8 mouse cellular contexts compared by ENCODE assay signal in genomic region chr8:84687003-84687704, GRCm38 (mm10). TPM values are rescaled to one million over a fixed set of nuclear protein-coding genes. Genes with fewer than 3 reads are reported as not detected.
DNase-seq lines count a peak whose midpoint lies in the region; ATAC-seq and TF ChIP-seq lines count a peak whose summit lies in the region.

No protein-coding gene starts in this region.

- WGBS in cerebellum, adult 2 months, result 2% methylated on average over 56 of the region's 62 CpGs
- WGBS in embryonic facial prominence, embryonic 10.5 days, result under 1% methylated on average over 59 of the region's 62 CpGs
- under 1% methylated on average over 45 of the region's 62 CpGs for WGBS in intestine, embryonic 14.5 days

- no peak for TF ChIP-seq CTCF in cerebellum, adult 2 months (IDR thresholded peaks at IDR 0.05; ENCODE audit: borderline replicate concordance, insufficient read depth, low read depth, low read length)
- TF ChIP-seq CTCF in C2C12 (IDR thresholded peaks at IDR 0.05; ENCODE audit: control insufficient read depth, insufficient read depth, insufficient read length), result no peak
- no peak for TF ChIP-seq CTCF in testis, adult 2 months (IDR thresholded peaks at IDR 0.05; ENCODE audit: control insufficient read depth, insufficient read depth, insufficient replicate concordance, low read depth, low read length)

- peaks cover 67% of the 10 kb centered on the region for H3K79me3 ChIP-seq in C2C12 (ENCODE audit: low read depth)

- TF ChIP-seq POLR2A in cerebellum, adult 2 months (IDR thresholded peaks at IDR 0.05; ENCODE audit: borderline replicate concordance, insufficient read depth, low read length), result no peak
- TF ChIP-seq POLR2A in testis, adult 2 months (IDR thresholded peaks at IDR 0.05; ENCODE audit: control insufficient read depth, low read depth, low read length), result no peak

- H3K27me3 ChIP-seq in cerebellum, adult 2 months (ENCODE audit: control insufficient read depth, insufficient read depth, low read length), result no peaks in the 10 kb centered on the region
- no peaks in the 10 kb centered on the region for H3K27me3 ChIP-seq in C2C12 (ENCODE audit: control insufficient read depth, insufficient read depth, insufficient read length)
- no peaks in the 10 kb centered on the region for H3K27me3 ChIP-seq in embryonic facial prominence, embryonic 10.5 days (replicated peaks; ENCODE audit: low read depth, poor library complexity, severe bottlenecking)
- H3K27me3 ChIP-seq in intestine, embryonic 14.5 days (replicated peaks; ENCODE audit: control insufficient read depth, insufficient read depth, low read length), result no peaks in the 10 kb centered on the region
- no peaks in the 10 kb centered on the region for H3K27me3 ChIP-seq in testis, adult 2 months (ENCODE audit: control insufficient read depth, insufficient read depth, low read length)

- no peaks in the 10 kb centered on the region for H3K9me3 ChIP-seq in embryonic facial prominence, embryonic 10.5 days
- no peaks in the 10 kb centered on the region for H3K9me3 ChIP-seq in intestine, embryonic 14.5 days (ENCODE audit: control insufficient read depth, low read length)

- peaks cover 43% of the 10 kb centered on the region for H3K36me3 ChIP-seq in C2C12 (ENCODE audit: control insufficient read depth, insufficient read depth)
- peaks cover 47% of the 10 kb centered on the region for H3K36me3 ChIP-seq in embryonic facial prominence, embryonic 10.5 days (replicated peaks)
- H3K36me3 ChIP-seq in intestine, embryonic 14.5 days (ENCODE audit: control insufficient read depth, insufficient read depth, low read length), result peaks cover 31% of the 10 kb centered on the region
- H3K36me3 ChIP-seq in testis, adult 2 months (ENCODE audit: control insufficient read depth, insufficient read depth, low read length), result no peaks in the 10 kb centered on the region

- H3K4me2 ChIP-seq in intestine, embryonic 14.5 days (ENCODE audit: low read length), result peak overlapping the region; percentile 88

- peaks cover 94% of the 10 kb centered on the region for H3K79me2 ChIP-seq in C2C12 (ENCODE audit: control insufficient read depth, insufficient read depth)

- DNase-seq in cerebellum, adult 2 months, result peak in 1 of 2 experiments; percentile 29
- no peak for DNase-seq in cerebellum, postnatal 4 days (ENCODE audit: low spot score in 2 of 2)
- DNase-seq in embryonic facial prominence, embryonic 10.5 days (ENCODE audit: low spot score), result peak; percentile 89
- DNase-seq in intestine, embryonic 14.5 days (ENCODE audit: low spot score), result peak; percentile 75
- DNase-seq in lung, postnatal 10 days, result peak; percentile 38
- DNase-seq in layer of hippocampus, adult 18-20 months (ENCODE audit: low spot score in 2 of 2), result no peak

- peak; percentile 53 for ATAC-seq in intestine, embryonic 14.5 days (replicated peaks; ENCODE audit: low FRiP score, low TSS enrichment, low read depth)

- peak overlapping the region; percentile 97 for H3K9ac ChIP-seq in intestine, embryonic 14.5 days (ENCODE audit: low read length)

- H3K4me1 ChIP-seq in cerebellum, adult 2 months (ENCODE audit: control insufficient read depth, insufficient read depth, low read length), result peaks cover 18% of the 10 kb centered on the region
- H3K4me1 ChIP-seq in embryonic facial prominence, embryonic 10.5 days, result peaks cover 51% of the 10 kb centered on the region
- peaks cover 30% of the 10 kb centered on the region for H3K4me1 ChIP-seq in intestine, embryonic 14.5 days (replicated peaks; ENCODE audit: control insufficient read depth, insufficient read depth, low read length)
- peaks cover 21% of the 10 kb centered on the region for H3K4me1 ChIP-seq in testis, adult 2 months (ENCODE audit: control insufficient read depth, insufficient read depth, low read length)

- H3K4me3 ChIP-seq in cerebellum, adult 2 months (replicated peaks; ENCODE audit: insufficient read depth, low read depth, low read length), result peak overlapping the region; percentile 88
- H3K4me3 ChIP-seq in C2C12 (ENCODE audit: insufficient read depth, poor library complexity, severe bottlenecking), result peak overlapping the region; percentile 83
- peak overlapping the region; percentile 80 for H3K4me3 ChIP-seq in embryonic facial prominence, embryonic 10.5 days
- peak overlapping the region; percentile 98 for H3K4me3 ChIP-seq in intestine, embryonic 14.5 days (ENCODE audit: low read depth, low read length)
- peak overlapping the region; percentile 98 for H3K4me3 ChIP-seq in testis, adult 2 months (ENCODE audit: control insufficient read depth, low read depth, low read length)

- peak overlapping the region; percentile 93 for H3K27ac ChIP-seq in cerebellum, adult 2 months (ENCODE audit: insufficient read depth, low read length)
- peak overlapping the region; percentile 99 for H3K27ac ChIP-seq in embryonic facial prominence, embryonic 10.5 days (replicated peaks)
- H3K27ac ChIP-seq in intestine, embryonic 14.5 days (ENCODE audit: low read depth), result peak overlapping the region; percentile 92
- peak overlapping the region; percentile 98 for H3K27ac ChIP-seq in testis, adult 2 months (ENCODE audit: control insufficient read depth, insufficient read depth, low read depth, low read length)

- peak overlapping the region; percentile 98 for H3ac ChIP-seq in C2C12 (ENCODE audit: control insufficient read depth, insufficient read length, low read depth)

TF ChIP-seq in C2C12, 6 proteins besides CTCF, POLR2A, EP300 and RAD21:
- TF ChIP-seq MYOD1 (IDR thresholded peaks at IDR 0.05; ENCODE audit: control insufficient read depth, insufficient read length, low read depth), result no peak
- no peak for TF ChIP-seq MYOG (IDR thresholded peaks at IDR 0.05; ENCODE audit: control insufficient read depth, extremely low read depth, insufficient read length)
- no peak for TF ChIP-seq CEBPB (IDR thresholded peaks at IDR 0.05; ENCODE audit: low read depth)
- no peak for TF ChIP-seq MAX (IDR thresholded peaks at IDR 0.05)
- no peak for TF ChIP-seq FOSL1 (IDR thresholded peaks at IDR 0.05; ENCODE audit: insufficient read depth, low read length, poor library complexity, severe bottlenecking)
- TF ChIP-seq USF1 (IDR thresholded peaks at IDR 0.05; ENCODE audit: low read depth), result no peak

RNA-seq across cellular contexts. Expression of gene Nacc1, which starts 0.5 kb away (rescaled TPM):
- polyA plus RNA-seq in cerebellum, adult 2 months (2012; rRNA removed), result 91.0 and 93.9 TPM in 2 replicates
- polyA plus RNA-seq in C2C12 (2012; fragmentation: generic; extraction: Trizol), result 81.5 TPM
- polyA plus RNA-seq in embryonic facial prominence, embryonic 10.5 days (2016; fragmentation: Nextera tagmentation; extraction: Ambion mirVana), result 30.4 and 30.8 TPM in 2 replicates
- polyA plus RNA-seq in intestine, embryonic 14.5 days (2014; fragmentation: Nextera tagmentation; extraction: Ambion mirVana), result 23.7 and 25.0 TPM in 2 replicates
- 27.5 and 28.2 TPM in 2 replicates for polyA plus RNA-seq in testis, adult 2 months (2012; rRNA removed)
- total RNA-seq in layer of hippocampus, adult 18-20 months (2021), result 10 to 100 TPM; 94.8 to 95.5 TPM

RNA-seq across cellular contexts. Expression of gene Trmt1, which starts 1.0 kb away (rescaled TPM):
- polyA plus RNA-seq in cerebellum, adult 2 months (2012; rRNA removed), result 144 and 148 TPM in 2 replicates
- polyA plus RNA-seq in C2C12 (2012; fragmentation: generic; extraction: Trizol), result 117 TPM
- 69.1 and 71.2 TPM in 2 replicates for polyA plus RNA-seq in embryonic facial prominence, embryonic 10.5 days (2016; fragmentation: Nextera tagmentation; extraction: Ambion mirVana)
- polyA plus RNA-seq in intestine, embryonic 14.5 days (2014; fragmentation: Nextera tagmentation; extraction: Ambion mirVana), result 85.9 and 87.0 TPM in 2 replicates
- 131 and 161 TPM in 2 replicates for polyA plus RNA-seq in testis, adult 2 months (2012; rRNA removed)
- total RNA-seq in layer of hippocampus, adult 18-20 months (2021), result 100 to 1,000 TPM in 1 of 2 experiments, 10 to 100 TPM in 1; 96.9 to 108 TPM

RNA-seq across cellular contexts. Expression of gene Lyl1, which starts 14.1 kb away (rescaled TPM):
- 1.7 TPM in 2 replicates for polyA plus RNA-seq in cerebellum, adult 2 months (2012; rRNA removed)
- polyA plus RNA-seq in C2C12 (2012; fragmentation: generic; extraction: Trizol), result 0.04 TPM
- polyA plus RNA-seq in embryonic facial prominence, embryonic 10.5 days (2016; fragmentation: Nextera tagmentation; extraction: Ambion mirVana), result 4.3 and 5.5 TPM in 2 replicates
- 4.3 and 5.2 TPM in 2 replicates for polyA plus RNA-seq in intestine, embryonic 14.5 days (2014; fragmentation: Nextera tagmentation; extraction: Ambion mirVana)
- polyA plus RNA-seq in testis, adult 2 months (2012; rRNA removed), result 0.93 and 1.2 TPM in 2 replicates
- 1 to 10 TPM; 2.0 to 2.2 TPM for total RNA-seq in layer of hippocampus, adult 18-20 months (2021)

RNA-seq across cellular contexts. Expression of gene Ier2, which starts 24.5 kb away (rescaled TPM):
- 13.9 and 15.1 TPM in 2 replicates for polyA plus RNA-seq in cerebellum, adult 2 months (2012; rRNA removed)
- 61.4 TPM for polyA plus RNA-seq in C2C12 (2012; fragmentation: generic; extraction: Trizol)
- 140 and 148 TPM in 2 replicates for polyA plus RNA-seq in embryonic facial prominence, embryonic 10.5 days (2016; fragmentation: Nextera tagmentation; extraction: Ambion mirVana)
- polyA plus RNA-seq in intestine, embryonic 14.5 days (2014; fragmentation: Nextera tagmentation; extraction: Ambion mirVana), result 73.2 and 75.5 TPM in 2 replicates
- polyA plus RNA-seq in testis, adult 2 months (2012; rRNA removed), result 2.1 and 2.3 TPM in 2 replicates
- 10 to 100 TPM in 1 of 2 experiments, 1 to 10 TPM in 1; 6.2 to 10.0 TPM for total RNA-seq in layer of hippocampus, adult 18-20 months (2021)

RNA-seq across cellular contexts. Expression of gene G430095P16Rik, which starts 35.7 kb away (rescaled TPM):
- polyA plus RNA-seq in cerebellum, adult 2 months (2012; rRNA removed), result 0.27 and 0.33 TPM in 2 replicates
- polyA plus RNA-seq in C2C12 (2012; fragmentation: generic; extraction: Trizol), result 2.9 TPM
- 1.6 and 3.6 TPM in 2 replicates for polyA plus RNA-seq in embryonic facial prominence, embryonic 10.5 days (2016; fragmentation: Nextera tagmentation; extraction: Ambion mirVana)
- polyA plus RNA-seq in intestine, embryonic 14.5 days (2014; fragmentation: Nextera tagmentation; extraction: Ambion mirVana), result 3.3 and 4.1 TPM in 2 replicates
- polyA plus RNA-seq in testis, adult 2 months (2012; rRNA removed), result 0.32 TPM in 2 replicates
- not detected for total RNA-seq in layer of hippocampus, adult 18-20 months (2021)

Comparison
In these comparisons a context has a peak if more than half of its experiments do, and no peak if none do; other contexts are left out.
1. DNase-seq: peak in embryonic facial prominence, embryonic 10.5 days (single experiment), intestine, embryonic 14.5 days (single experiment) and lung, postnatal 10 days (single experiment); none in cerebellum, postnatal 4 days (0 of 2) and layer of hippocampus, adult 18-20 months (0 of 2).
2. Peak in every context shown above with its lines, with median percentiles within 50 percentile points of each other: H3K27ac ChIP-seq and H3K4me3 ChIP-seq.